Mouse (Mus musculus): ENCODE results near the gene Kif19a. TPM values are rescaled to one million over a fixed set of nuclear protein-coding genes. Genes with fewer than 3 reads are reported as not detected.

Kif19a gene
- total RNA-seq, 2 experiments from 2014 or later: 0.26 to 0.81 TPM

- DNase-seq: no peak
These were observed 20.7 kb downstream of the Kif19a start for GRCm38 (mm10) chr11:114785892-114786291.

- DNase-seq: no peak
These were observed 21.1 kb downstream of the Kif19a start for GRCm38 (mm10) chr11:114786326-114786725.

DNA sequence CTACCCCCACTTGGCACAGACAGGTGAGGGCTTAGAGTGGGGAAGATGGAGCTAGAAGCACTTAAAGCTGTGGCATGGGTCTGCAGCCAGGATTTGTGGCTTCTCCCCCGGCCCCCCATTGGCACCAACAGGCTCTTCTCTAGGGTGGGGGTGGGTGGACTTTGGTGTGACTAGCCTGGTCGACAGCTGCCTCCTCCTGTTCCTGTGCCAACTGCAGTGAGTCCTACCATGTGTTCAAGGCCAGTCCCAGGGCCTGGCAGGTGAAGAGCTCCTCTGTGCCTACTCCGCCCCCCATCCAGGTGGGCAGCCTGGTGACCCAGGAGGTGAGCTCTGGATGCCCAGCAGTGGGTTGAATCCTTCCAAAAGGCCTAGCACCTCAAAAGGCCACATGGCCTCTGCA lies 22.4 kb downstream of the Kif19a start:
- DNase-seq: no peak

- DNase-seq: peak; percentile 92
These were observed 24.0 kb downstream of the Kif19a start for GRCm38 (mm10) chr11:114789061-114789714.

DNA sequence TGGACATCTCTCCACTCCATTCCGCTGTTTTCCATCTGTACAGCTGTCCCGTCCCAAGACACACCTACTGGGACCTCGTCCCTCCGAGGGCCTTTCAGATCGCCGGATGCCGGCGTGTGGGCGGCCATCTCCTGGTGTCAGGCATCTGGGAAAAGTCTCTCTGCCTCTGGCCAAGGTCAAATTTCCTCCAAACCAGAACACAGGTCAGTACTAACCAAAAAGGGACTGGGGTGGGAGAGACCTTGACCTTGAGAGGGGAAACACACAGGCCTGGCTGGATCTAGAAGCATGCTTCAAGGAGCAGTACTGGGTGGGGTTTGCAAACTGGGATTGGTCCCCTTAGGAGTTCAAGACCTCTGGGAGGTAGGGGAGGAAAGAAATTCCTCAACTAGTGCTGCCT lies 24.5 kb downstream of the Kif19a start:
- no peak for DNase-seq

GRCm38 (mm10) chr11:114790171-114790570 lies 25.0 kb downstream of the Kif19a start:
- no peak for DNase-seq

- no peak for DNase-seq
These were observed 25.7 kb downstream of the Kif19a start for GRCm38 (mm10) chr11:114790841-114791240.

DNA sequence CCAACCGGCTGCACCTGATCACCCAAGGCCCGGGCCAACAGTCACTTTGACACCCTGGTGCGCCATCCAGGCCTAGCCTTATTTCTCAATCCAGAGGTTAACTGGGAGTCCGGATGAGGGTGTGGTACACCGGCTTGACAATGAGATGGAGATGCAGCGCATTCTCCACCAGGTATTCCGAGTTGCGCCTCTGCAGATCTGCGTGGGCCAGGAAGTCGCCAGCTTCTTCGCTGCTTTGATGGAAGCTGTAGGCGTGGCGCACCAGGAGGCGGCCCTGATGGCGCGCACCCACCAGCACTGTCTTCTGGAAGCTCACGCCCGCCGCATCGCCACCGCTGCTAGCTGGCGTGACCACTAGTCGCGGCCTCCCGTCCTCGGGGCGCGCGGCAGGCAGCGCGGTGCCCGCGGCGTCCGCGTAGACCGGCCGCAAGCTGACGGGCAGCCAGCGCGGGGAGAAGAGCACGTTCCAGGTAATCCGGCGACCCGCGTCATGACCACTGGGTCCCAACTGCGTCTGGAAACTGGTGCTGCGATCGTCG lies 26.2 kb downstream of the Kif19a start:
- DNase-seq: no peak

DNA sequence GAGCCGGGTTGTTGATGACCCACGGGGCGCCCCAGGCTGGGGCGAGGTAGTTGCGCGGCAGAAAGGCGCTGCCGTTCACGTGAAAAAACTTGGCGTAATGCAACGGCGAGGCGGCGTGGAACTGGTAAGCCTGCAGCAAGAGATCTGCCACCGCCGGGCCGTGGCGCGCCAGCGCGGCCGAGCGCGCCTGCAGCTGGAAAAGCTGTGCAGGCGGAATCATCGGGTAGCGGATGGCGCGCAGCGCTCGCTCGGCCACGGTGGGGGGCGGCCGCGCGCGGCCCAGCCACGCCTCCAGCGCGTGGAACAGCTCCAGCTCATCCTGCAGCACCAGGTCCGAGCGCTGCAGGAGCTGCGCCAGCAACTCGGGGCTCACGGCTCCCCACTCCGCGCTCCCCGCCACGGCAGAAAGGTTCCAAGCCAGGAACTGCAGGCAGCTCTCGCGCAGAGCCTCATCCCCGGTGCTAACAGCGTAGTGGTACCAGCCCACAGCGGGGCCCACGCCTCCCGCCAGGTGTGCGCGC lies 26.8 kb downstream of the Kif19a start:
- peak; percentile 32 for DNase-seq

GRCm38 (mm10) chr11:114792931-114793494 lies 27.8 kb downstream of the Kif19a start:
- no peak for DNase-seq

DNA sequence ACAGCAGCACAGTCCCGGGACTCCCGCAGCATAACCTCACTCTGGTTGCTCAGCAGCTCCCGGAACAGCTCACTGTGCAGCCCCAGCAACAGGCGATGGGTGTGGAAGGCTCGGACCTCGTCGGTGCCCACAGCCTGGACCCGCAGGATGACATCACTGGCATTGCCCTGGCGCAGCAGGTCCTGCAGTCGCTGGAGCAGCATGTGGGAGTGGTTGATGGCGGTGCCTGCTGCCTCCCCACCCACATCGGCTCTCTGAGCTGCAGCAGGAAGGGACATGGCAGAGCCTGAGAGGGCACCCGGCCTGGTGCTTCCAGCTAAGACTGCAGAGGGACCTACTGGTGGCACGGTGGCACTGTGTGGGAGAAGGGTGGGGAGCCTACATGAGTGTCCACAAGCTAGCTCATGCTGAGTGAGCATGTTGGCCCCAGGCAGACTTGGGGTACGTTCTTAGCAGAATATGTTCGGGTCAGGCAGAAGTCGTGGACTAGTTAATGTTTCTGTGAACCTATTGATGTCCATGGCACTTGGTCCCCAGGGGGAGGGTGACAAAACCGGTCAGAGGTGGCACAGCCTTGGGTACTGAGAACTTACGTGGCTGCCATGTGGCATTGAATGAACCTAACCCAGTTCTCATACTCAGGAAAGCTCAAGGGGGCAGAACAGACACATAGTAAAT lies 28.8 kb downstream of the Kif19a start:
- DNase-seq: no peak

- DNase-seq: no peak
These were observed 29.5 kb downstream of the Kif19a start for GRCm38 (mm10) chr11:114794691-114795090.

DNA sequence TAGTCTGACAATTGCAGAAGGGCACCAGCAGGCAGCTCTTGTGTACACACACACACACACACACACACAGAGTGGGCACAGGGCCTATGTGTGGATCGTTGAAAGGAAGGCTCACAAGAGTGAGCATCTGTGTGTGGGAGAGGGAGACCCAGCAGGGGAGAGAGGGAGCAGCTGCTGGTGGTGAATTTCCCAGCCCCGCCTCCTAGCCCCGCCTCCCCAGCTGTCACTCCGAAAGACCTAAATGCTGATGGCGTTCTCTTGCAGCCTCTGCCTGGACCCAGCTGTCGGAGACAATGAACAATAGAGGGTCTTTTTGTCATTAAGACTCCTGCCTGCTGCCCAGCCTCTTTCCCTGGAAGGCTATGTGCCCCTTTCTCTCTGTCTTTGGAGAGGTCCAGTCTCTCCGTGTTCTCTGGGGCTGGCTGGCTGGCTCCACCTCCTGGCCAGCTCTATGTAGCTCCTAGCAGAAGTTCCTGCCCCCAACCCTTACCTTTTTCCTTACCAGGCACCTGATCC lies 30.1 kb downstream of the Kif19a start:
- peak; percentile 70 for DNase-seq

DNA sequence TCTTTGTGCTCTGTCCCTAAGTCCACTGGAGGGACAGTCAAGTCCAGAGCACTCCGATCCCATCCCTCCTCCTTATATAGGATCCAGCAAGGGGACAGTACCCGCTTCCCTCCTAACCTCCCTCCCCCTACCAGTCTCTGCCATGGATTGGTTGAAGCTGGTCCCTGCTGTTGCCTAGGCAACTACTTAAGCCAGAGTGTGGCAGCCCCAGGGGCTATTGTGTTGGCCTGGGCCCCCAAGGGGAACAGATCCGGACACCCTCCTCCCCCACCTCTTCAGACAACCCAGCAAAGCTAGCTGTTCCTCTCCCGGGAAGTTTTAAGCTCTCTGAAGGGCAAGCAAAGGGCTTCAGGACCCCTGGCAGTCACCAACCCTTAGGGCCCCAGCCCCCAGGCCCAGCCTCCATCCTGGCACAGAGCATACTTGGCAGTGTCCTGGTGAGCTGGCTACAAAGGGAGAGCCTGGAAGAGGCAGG lies 30.7 kb downstream of the Kif19a start, which contains the start of gene Btbd17:
Btbd17 (minus strand) TSS at position 98 of the 475 bp plus-strand sequence.
- DNase-seq: no peak

GRCm38 (mm10) chr11:114797176-114797575 lies 32.0 kb downstream of the Kif19a start:
- no peak for DNase-seq

DNA sequence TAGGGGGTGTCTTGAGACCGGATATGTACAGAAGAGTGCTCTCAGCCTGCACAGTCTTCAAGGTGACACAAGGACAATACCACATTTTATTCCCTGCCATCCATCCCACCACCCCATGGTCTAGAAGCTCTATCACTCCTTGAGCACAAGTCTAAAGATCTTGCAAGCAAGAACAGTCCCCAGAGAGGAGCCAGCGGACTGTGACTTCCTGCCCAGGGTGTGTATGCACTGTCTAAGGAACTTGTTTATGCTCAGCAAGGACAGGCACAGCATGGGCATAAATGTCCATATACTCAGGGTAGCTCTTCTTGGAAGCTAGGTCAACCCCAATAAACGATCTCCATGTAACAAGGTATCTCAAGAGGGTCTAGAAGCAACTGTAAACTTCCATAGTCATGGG lies 32.8 kb downstream of the Kif19a start:
- DNase-seq: no peak

DNA sequence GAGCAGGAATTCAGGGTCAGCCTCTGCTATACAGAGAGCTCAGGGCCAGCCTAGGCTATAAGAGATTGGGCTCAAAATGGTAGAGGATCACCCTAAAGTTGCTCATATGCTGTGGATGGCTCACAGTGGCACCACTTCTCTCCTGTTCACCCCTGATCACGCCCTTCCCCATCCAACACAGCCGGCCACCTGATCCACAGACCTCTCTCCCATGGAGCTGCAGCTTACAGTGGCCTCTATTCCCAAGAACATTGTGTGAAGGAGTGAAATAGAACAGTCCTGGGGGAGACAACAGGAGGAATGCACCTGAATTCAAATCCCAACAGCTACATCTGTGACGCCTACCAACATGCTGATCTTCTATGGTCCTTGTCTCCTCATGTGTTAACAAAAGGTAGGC lies 33.4 kb downstream of the Kif19a start, which contains the start of gene Gpr142:
Gpr142 (plus strand) TSS at position 301 of the 400 bp plus-strand sequence.
- no peak for DNase-seq

- DNase-seq: no peak
These were observed 36.7 kb downstream of the Kif19a start for GRCm38 (mm10) chr11:114801906-114802305.

DNA sequence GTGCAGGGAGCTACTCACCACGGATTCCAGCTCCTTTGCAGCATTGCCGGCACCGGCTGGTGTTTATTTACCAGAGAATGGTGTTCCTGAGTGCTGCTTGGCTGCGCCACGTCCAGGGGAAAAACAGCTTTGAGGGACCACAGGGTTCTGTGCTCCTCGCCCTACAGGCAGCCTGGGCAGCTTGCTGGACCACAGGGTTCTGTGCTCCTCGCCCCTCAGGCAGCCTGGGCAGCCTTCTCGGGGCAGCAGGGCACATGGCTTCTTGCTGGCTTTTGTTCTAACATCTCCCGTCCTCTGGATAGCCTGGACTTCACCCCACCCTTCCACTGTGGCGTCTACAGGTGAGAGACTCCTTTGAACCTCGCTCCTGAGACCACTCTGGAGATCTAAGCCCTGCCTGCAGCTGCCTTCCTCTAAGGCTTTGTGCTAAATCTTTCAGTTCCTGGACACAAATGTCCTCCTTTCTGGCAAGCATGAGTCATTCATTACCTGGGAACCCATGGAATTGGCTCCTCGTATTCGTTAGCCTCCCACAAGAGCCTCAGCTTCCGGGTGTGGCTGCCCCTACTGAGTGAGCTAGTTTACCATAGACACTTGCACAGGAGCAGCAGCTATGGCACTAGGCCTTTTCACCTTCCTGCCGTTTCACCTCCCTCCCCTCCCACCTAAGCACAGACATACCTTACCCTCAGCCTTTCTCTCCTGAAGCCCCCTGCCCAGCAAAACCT lies 37.5 kb downstream of the Kif19a start:
- no peak for DNase-seq

GRCm38 (mm10) chr11:114803990-114804389 lies 38.8 kb downstream of the Kif19a start:
- no peak for DNase-seq

GRCm38 (mm10) chr11:114807025-114807424 lies 41.8 kb downstream of the Kif19a start:
- no peak for DNase-seq
